Mouse (Mus musculus) testis, postnatal 14 days (tissue): ENCODE results near the gene Vps37d.

Experiments used
- DNase-seq: peaks from one replicate; pipeline ENCODE4 v3.0.0; 2021; ENCODE audit warnings: low spot score

Vps37d gene

DNA sequence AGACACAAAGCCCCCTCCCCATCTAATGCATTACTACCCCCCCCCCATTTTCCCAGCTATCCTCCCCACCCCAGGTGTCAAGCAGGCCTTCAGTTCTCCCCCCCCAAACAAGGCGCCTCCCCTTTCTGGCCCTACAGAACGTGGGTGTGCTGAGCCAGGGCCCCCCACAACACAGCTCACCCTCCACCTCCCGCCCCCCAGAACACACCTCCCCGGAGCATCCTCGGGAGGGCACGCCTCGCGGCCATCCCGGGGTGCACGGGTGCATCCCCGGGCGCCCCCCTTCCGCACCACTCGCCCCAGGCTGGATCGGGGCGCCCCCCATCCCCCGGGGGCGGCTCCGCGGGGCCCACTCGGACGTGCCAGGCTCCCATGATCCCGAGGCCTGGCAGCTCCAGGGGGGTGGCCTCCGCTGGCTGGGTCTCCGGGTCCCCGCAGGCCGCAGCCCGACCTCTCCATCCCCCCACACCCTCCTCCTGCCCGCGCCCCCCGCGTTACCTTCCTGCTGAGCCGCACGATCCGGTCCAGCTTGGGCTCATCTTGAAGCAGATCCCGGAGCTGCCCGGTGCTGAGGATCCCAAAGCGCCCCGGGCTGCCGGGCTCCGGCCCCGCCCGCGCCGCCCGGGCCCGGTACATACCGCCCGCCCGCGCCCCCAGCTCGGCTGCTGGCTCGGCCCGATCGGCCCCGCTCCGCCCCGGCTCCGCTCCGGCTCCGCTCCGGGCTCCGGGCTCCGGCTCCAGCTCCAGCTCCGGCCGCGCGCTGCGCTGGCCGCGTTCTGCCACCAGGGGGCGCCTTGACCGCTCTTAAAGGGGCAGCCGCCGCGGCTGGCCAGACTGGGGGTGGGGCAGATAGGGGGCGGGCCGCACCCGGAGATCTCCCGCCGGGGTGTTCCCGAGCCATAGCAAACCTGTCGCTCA is at the start of gene Vps37d:
Vps37d (minus strand) TSS at position 703 of the 918 bp plus-strand sequence.
- peak; percentile 90 for DNase-seq

DNA sequence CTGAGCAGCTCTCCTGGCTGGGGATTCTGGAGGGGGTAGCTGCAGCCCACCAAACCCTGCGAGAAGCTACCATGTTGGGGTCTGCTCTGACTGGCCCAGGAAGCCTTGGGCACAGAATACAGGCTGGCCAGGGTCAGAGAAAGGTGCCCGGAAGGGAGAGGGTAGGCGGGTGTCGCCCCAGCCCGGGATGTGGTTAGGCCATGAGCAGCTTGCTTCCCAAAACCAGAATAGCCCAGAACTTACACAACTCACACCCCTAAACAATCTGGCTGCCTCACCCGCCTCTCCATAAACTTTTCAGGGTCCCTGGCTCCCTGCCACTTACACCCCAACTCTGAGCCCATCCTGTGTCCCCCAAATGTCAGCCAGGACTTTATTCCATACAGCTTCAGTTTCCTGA is 49.6 kb upstream of the Vps37d start:
- DNase-seq, result no peak

DNA sequence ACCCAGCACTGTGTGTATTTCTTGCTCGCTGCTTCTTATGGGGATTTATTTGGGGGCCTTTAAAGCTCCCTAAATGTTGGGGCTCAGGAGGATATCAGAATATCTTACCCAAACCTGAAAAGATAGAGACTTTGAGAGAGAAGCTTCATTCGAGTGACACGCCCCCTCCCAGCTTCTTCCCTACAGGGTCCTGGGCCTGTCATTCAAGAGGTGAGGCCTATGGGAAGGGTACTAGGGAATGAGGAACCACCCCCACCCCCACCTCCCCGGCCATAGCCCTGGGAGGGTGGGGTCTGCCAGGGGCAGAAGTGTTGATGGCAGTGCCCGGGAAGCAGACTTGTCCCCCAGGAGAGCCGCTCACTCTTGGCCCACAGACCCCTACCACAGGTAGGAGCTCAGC is 48.1 kb upstream of the Vps37d start:
- no peak for DNase-seq

DNA sequence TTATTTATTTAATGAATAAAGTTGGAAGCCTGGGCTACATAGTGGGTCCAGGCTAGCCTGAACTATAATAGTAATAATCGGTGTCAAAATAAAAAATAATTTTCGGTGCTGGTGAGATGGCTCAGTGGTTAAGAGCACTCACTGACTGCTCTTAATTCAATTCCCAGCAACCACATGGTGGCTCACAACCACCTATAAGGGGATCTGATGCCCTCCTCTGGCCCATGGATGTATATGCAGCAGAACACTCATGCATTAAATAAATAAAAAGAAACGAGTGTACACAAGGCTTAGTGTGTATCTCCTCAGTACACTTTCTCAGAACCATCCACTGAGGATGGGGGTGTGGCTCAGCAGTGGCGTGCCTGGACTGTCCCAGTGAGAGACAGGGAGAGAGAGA is 42.7 kb upstream of the Vps37d start:
- DNase-seq, result no peak

DNA sequence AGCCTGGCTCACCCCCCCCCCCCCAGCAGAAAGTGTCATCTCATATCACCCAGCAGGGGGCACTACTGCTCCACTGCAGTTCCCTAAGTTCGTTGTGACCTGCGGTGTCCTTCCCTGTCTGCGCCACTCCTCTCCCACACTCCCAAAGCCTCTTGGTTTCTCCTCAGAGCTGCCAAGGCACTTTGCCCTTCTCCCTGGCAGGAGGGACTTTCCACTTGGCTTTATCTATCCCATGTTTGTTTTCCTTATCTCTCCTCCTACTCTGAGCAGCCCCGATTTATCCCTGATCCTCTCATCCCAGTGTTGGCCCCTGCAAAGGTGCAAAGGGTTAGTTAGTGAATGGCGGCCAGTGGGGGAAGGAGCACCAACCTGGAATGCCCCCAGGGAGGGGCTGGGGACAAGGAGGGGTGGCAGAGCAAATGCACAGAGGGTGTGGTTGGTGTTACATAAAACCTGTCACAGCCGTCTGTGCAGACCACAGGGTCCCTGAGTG is 40.6 kb upstream of the Vps37d start:
- DNase-seq, result peak; percentile 76

DNA sequence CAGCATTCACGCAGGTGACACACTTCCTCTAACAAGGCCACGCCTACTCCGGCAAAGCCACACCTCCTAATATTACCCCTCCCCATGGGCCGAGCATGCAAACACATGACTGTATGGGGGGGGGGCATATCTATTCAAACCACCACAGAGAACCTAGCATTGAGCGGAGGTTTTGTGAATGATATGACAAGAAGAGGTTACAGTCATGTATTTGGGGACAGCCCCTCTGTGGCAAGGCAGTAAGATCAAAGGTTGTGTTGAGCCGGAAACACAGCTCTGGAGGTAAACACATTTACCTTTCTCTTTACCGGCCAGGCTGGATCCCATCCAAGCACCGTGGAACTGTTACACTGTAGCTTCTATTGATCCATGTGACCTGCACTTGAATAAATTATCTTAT is 37.2 kb upstream of the Vps37d start:
- DNase-seq, result peak; percentile 63

DNA sequence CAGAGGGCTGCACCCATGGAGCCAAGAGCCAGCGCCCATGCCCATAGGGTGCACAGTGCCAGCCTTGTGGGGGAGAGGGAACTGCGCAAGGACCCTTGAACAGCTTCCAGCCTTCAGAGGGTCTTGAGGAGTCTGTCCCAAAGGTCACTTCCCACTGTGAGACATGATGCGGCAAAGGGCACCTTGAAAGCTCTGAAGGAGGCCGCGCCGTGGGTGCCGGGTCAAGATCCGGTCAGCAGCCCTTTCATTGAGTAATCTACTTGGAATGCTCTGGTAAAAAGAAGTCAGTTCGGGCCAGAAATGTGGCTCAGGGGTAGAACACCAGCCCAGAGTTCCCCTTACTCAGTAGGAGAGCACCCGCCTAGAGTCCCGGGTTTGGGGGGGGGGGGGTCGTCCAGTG is 35.7 kb upstream of the Vps37d start:
- no peak for DNase-seq

DNA sequence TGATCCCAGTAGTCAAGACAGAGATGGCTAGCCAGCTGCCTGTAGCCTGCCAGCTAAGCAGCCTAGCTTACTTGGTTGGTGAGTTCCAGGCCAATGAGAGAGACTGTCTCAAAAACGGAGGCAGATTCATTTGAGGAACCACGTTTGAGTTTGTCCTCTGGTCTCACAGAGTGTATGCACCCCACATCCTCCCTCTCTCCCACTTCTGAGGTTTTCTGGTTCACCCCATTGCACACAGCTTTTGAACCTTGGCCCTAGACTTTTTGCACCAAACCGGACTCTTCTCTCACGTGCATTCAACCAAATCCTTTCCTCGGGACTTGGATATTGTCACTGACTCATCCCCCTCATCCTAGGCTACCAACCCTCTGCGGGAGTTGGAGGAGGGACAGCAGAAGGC is 31.9 kb upstream of the Vps37d start:
- DNase-seq, result no peak

DNA sequence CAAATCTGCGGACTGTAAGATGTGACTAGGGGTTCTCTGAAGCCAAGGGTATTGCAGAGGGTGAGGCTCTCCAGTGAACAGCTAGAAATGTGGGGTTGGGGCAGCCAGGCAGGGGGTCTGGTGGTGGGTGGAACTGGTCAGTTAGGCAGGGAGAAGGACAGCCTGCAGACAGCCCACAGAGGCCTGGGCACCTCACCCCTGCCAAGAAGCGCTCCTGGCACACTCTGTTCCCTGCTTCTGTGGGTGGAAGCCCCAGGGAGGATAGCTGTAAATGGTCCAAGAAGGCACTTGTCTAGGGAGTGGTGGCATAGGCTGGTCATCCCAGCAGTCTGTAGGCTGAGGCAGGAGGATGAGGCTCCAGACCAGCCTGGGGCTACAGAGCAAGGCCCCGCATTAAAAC is 31.4 kb upstream of the Vps37d start:
- DNase-seq, result peak; percentile 49

DNA sequence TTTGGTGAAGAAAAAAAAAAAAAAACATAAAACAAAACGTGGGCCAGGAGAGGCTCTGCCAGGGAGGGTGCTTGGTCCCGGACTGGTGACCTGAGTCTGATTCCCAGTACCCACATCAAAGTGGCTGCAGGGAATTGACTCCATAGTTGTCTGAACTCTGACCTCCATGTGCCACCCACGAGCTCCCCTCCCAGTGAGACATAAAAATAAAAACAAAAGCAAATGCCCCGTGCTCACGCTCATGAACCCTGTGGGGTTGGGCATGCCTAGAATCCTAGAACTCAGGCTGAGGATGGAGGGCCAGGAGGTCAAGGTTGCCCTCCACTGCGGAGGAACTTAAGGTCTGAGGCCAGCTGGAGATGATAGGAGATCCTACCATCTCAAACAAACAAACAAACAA is 31.0 kb upstream of the Vps37d start:
- DNase-seq, result no peak

DNA sequence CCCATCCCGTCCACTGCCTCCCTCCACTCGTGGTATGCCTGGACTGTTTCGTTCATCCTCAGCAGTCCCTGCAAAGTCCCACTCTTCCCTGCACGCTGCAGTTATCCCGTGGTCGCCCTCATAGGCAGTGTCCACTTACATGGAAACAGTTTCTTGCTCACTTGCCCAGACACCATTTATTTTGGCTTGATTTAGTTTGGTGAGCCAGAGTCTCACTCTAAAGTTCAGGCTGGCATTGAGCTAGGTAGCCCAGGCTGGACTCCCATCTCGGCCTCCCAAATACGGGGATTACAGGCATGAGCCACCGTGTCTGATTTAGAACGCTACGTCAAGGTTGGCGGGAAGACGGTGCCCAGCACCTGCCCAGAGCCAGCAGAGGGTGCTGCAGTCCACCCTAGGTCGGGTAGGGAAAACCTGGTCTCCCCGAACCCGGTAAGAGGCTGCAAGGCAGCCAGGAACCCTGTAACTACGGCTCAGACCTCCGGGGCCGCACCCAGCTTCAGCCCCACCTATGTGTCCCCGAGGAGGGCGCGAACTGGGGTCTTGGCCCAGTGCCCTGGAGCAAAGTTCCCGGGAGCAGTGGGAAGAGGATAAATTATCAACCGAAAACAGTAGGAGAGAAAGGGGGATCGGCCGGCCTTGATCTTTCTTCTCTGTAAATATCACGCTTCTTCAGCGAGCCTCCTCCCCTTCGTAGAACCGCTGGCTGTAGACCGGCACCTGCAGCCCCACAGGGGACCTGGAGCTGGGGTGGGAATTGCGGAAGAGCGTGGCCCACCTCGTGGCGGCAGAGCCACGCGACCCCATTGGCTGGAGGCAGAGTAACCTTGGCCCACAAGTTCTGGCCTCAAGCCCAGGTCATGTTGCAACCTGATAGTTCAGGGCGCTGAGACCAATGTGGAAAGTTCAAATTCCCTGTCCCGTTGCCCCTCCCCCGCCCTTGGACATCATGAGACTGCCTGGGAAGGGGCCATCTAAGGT is 29.7 kb upstream of the Vps37d start:
- peak; percentile 79 for DNase-seq

DNA sequence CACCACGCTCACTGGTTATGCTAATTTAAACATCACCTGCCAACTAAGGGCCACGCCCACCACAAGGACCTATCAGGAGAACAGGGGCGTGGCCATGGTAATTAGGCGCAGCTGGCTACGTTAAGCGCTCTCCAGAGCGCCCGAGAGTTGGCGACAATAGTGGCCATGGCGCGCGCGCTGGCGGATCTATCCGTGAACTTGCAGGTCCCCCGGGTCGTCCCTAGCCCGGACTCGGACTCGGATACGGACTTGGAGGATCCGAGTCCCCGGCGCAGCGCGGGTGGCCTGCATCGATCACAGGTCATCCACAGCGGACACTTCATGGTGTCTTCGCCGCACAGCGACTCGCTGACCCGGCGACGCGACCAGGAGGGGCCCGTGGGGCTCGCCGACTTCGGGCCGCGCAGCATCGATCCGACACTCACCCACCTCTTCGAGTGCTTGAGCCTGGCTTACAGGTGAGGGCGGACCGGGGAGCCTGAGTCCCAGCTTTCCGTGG is 28.7 kb upstream of the Vps37d start:
- peak; percentile 90 for DNase-seq

DNA sequence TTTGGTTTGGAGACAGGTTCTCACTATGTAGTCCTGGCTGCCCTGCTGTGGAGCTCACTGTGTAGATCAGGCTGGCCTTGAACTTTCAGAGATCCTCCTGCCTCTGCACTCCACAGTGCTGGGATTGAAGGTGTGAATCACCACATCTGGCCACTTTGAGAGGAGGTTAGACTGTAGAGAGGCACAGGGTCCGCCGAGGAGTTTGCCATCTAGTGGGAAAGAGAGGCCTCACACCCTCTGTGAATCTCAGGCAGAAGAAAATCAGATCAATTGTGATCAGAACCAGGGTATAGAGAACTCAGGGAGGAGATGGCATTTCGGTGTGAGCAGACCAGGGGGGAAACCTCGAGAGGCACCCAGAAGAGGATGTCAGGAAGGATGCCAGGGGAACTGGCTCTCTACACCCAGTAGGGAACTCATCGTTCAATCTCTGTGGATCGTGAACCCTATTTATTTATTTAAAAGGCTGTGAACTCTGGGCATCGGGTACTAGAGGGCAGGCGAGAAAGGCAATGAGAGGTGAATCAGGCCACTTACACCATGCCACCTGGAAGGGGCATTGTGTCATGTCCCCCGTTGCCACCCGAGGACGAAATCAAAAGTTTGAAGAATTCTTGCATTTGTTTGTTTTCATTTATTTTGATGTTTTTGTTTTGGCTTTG is 26.1 kb upstream of the Vps37d start:
- DNase-seq, result no peak

DNA sequence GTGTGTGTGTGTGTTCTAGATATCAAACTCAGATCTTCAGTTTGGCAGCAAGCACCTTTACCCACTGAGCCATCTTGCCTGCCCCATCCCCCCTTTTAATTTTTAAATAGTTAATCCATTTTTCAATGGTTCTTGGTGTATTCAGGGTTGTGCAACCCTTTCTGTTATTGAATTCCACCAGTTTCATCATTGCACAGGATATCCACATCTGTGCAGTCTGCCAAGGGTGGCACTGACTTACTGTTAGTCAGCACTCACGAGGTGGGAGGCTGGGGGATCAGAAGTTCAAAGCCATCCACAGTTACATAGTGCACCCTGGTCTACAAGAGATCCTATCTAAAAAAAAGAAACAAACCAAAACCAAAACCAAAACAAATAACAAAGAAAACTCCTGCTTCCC is 22.9 kb upstream of the Vps37d start:
- DNase-seq, result no peak

DNA sequence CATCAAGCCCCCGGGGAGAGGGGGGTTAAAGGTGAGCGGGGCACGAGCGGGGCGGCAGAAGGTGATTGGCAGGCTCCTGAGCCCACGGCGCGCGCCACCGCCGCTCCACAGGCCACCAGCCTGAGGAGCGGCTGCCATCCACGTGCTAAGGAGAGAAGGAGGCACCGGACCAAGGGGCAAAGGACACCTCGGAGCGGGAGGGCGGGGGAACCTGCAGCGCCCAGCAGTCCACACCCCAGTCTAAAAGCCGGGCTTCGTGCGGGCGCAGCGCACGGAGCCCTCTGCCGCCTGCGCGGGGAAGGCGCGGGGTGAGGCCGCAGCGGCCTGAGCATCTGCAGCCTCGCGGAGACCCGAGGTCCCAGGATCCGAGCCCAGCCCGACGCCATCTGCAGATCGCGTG is 11.6 kb upstream of the Vps37d start, which contains the start of gene Mlxipl:
Mlxipl (plus strand) TSS at position 238 of the 400 bp plus-strand sequence.
- no peak for DNase-seq

DNA sequence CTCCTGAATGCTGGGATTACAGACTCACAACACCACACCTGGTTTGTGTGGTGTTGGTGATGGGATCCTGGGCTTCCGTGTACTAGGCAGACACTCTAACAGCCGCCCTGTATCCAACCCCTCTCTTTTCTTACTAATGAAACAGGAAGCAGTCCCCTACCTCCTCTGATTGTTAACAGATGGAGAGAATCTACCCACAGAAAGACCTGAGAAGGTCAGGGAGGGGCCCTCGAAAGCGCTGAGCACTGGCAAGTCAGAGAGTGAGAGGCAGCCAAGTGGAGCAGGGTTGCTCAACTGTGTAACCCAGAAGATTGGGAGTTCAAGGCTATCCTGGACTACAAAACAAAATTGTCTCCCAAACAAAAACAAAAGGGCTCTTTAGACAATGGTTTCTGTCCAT is 8.8 kb upstream of the Vps37d start:
- DNase-seq, result no peak

DNA sequence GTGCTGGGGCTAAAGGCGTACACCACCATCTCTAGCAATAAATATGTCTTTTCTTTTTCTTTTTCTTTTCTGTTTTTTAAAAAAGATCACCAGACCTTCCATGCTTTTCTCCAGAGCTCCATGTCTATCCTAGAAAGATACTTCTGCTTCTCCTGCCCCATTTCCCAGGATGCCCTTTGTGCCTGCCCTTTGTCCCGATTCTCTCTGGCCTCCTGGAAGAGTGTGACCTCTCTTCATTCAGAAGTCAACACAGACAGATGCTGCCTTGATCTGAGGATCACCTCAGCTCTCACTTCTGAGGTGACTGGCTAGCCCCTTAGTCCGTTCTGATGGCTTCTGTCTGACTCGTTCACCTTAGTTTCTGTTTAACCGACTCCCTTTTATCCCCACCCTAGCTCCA is 2.5 kb upstream of the Vps37d start:
- no peak for DNase-seq

DNA sequence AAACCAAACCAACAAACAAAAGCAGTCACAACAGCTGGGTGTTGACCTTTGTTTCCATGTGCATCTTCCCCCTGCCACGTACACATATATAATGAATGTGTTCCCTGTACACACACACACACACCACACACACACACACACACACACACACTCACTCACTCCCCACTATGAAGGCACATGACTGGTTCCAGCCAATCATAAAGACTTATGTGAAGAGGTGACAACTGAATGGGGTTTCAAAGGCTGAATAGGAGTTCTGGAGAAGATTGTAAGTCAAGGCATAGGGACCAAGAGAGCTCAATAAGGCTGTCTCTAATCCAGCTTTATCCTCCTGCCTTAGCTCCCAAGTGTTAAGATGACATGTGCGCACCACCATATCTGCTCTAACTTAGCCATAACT is 1.5 kb upstream of the Vps37d start:
- DNase-seq, result no peak

DNA sequence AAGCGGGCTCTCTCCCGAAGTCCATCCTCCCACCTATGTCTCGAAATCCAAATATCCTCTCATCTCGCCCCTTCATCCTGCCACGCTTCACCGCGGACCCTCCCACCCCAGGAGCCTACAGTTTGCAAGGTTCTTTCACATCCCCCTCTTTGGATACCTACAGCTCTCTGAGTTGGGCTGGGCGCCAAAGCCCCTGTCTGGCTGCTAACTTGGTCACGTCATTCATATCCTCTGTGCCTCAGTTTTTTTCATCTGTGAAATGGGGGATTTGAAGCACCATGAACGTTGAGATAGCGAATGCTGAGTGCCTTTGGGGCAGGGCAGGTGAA is 380 bp upstream of the Vps37d start:
- no peak for DNase-seq

DNA sequence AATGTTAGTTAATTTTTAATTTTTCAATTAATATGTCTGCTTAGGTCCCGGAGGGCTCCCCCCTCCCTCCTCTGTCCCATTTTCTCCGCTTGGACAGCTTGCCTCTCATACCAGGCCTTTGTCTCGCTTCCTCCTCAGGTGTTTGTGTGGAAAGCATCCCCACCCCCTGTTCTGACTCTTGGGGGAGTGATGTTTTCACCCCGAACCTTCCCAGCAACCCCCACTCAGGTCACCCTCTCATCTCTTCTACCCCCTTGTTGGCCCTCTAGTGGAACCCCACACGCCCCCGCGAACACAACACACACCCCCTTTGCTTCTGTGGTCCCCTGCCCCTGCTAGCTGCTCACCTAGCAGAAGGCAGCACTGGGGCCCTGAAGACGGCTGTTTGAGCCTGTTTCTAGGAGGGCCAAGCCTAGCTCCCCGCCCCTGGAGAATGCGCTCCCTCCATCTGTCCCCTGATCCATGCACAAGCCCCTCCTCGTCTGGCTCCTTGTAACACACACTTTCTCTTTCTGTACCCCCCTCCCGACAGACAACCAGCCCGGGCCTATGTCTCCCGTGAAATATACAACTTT is 1.0 kb downstream of the Vps37d start:
- no peak for DNase-seq

DNA sequence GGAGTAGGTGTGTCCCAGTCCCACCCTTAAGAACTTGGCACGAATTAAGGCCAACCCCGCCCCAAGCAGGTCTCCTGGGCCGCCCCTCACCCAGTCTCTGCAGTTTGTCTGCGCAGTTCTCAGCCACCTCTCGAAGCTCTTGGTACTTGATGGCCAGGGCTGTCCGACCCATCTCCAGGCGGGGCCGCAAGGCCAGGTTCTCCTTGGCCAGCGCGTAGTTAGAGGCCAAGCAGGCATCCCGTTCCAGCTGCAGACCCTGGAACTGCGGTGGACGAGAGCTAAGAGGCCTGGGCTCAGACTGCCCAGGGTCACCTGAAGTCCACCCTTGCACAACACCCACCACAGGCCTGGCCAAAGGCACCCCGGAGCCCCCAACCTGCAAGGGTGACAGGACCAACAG is 1.7 kb downstream of the Vps37d start:
- DNase-seq, result no peak

DNA sequence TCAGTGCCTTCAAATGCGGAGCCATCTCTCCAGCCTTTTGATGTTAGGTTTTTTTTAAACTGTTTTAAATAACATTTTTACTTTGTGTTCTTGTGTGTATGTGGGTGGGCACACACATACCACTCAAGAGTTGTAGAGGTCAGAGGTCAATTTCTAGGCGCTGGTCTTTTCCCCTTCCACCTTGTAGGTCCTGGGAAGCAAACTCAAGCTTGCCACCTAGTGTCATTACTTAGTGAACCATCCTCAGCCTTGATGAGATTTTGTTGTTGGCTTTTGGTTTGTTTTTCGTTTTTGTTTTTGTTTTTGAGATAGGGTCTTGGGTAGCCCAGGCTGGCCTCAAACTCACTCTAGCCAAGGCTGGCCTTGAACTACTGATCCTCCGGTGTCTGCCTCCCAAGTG is 2.4 kb downstream of the Vps37d start:
- no peak for DNase-seq
